Mouse (Mus musculus) Patski (cell line): Measurements from ENCODE around the gene Fgf22. TPM values are rescaled to one million over a fixed set of nuclear protein-coding genes. Genes with fewer than 3 reads are reported as not detected.
A peak's percentile ranks its signal among the peaks of the same experiment; 100 is the strongest.

ENCODE experiments used
- ATAC-seq: fragments of 100-300 bp; one replicate; pipeline ENCODE4 v1.8.0; 2021
- CTCF ChIA-PET: fragments of 350-600 bp; sonication (Branson Sonifier 250); formaldehyde crosslinking; loops from one replicate; lab custom pipeline; 2022; ENCODE audit warnings: inconsistent platforms; lab: Charles Lee
- POLR2A ChIA-PET: fragments of 350-600 bp; sonication (Branson Sonifier 250); formaldehyde crosslinking; loops from one replicate; lab custom pipeline; 2022; ENCODE audit warnings: antibody characterized with exemption, inconsistent platforms; lab: Charles Lee
- DNase-seq: peaks from one replicate; pipeline ENCODE4 v3.0.0-alpha.2; 2011; ENCODE audit warnings: low read depth, low spot score
- H3K27me3 ChIP-seq: fragments of 371-371 bp; one replicate; pipeline ENCODE4 v1.5.1; 2021
- CTCF ChIP-seq: fragments of 100-300 bp; IDR thresholded peaks from one replicate; pipeline ENCODE4 v1.5.1; 2021
- in situ Hi-C: fragments of 300-500 bp; cut with MboI; formaldehyde crosslinking; loops from 3 replicates; pipeline ENCODE4 v1.11.1; 2018; ENCODE audit warnings: low pct_unique_long_range_greater_than_20kb, mixed read lengths
- polyA plus RNA-seq: library from polyadenylated mRNA; unstranded; gene quantifications from one replicate; pipeline ENCODE4 v1.2.3, GENCODE M21; 2021

The Fgf22 gene
- polyA plus RNA-seq, 1 experiment from 2014 or later = 0.63 TPM

GRCm38 (mm10) chr10:79788386-79789158, 33.7 kb downstream of the Fgf22 start:
- H3K27me3 ChIP-seq = no peaks in the 10 kb centered on the region
- ChIA-PET CTCF (interaction anchor here (0.6 to 2.8 kb wide), 10 partner anchors 9 to 91 kb away, joined by 3 to 18 read pairs (median 4); no protein-coding TSS in a partner anchor), POLR2A (interaction anchor here (1.2 kb wide), 1 partner anchor 24 kb away, joined by 3 read pairs; no protein-coding TSS in a partner anchor)
- no peak for DNase-seq
- no peak for TF ChIP-seq CTCF
- in situ Hi-C loops = loop anchor here (10.0 kb wide), 1 partner anchor 94 kb away; no protein-coding TSS in a partner anchor
- ATAC-seq = no peak

- TF ChIP-seq CTCF = no peak
- CTCF ChIA-PET = interaction anchor here (1.0 to 2.8 kb wide), 7 partner anchors 9 to 51 kb away, joined by 3 to 18 read pairs (median 5); no protein-coding TSS in a partner anchor
- in situ Hi-C loops = loop anchor here (10.0 kb wide), 1 partner anchor 95 kb away; no protein-coding TSS in a partner anchor
- POLR2A ChIA-PET = interaction anchor here (1.2 kb wide), 1 partner anchor 23 kb away, joined by 3 read pairs; no protein-coding TSS in a partner anchor
- ATAC-seq (no peak), DNase-seq (no peak)
- H3K27me3 ChIP-seq = no peaks in the 10 kb centered on the region
These were observed 34.7 kb downstream of the Fgf22 start for GRCm38 (mm10) chr10:79789581-79789980.

DNA sequence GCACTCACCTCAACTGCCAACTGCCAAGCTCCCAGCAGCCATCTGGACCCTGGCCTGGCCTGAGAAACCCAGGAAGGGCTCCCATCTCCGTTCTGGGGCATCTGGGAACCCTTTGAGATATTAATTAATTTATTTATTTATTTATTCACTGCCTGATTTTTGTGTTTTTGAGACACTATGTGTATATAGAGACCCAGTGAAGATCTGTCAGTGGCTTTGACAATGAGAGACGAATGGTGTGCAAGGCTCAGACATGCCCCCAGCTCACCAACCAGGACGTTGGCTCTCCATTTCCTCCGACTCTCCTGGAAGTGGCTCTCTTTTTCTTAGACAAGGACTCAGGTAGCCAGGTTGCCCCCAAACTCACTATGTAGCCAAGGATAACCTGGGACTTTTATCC, 36.0 kb downstream of the Fgf22 start, which contains the start of gene Prss57:
Prss57 (minus strand) TSS at position 101 of the 400 bp plus-strand sequence.
- CTCF ChIA-PET = interaction anchor here (1.2 kb wide), 1 partner anchor 14 kb away, joined by 3 read pairs; no protein-coding TSS in a partner anchor
- ATAC-seq (no peak), DNase-seq (no peak)
- in situ Hi-C loops = no loop called here
- TF ChIP-seq CTCF = no peak
- H3K27me3 ChIP-seq = no peaks in the 10 kb centered on the region
- POLR2A ChIA-PET = interaction anchor here (1.1 kb wide), 1 partner anchor 22 kb away, joined by 3 read pairs; no protein-coding TSS in a partner anchor

- CTCF ChIA-PET = interaction anchor here (2.7 to 3.2 kb wide), 2 partner anchors 10 to 20 kb away, joined by 17 to 24 read pairs; no protein-coding TSS in a partner anchor
- no peak for DNase-seq
- POLR2A ChIA-PET = interaction anchor here (2.7 kb wide), 1 partner anchor 20 kb away, joined by 12 read pairs; no protein-coding TSS in a partner anchor
- no peak for ATAC-seq
- in situ Hi-C loops = no loop called here
- H3K27me3 ChIP-seq = no peaks in the 10 kb centered on the region
- TF ChIP-seq CTCF = no peak
These were observed 37.6 kb downstream of the Fgf22 start for GRCm38 (mm10) chr10:79792339-79793040.

DNA sequence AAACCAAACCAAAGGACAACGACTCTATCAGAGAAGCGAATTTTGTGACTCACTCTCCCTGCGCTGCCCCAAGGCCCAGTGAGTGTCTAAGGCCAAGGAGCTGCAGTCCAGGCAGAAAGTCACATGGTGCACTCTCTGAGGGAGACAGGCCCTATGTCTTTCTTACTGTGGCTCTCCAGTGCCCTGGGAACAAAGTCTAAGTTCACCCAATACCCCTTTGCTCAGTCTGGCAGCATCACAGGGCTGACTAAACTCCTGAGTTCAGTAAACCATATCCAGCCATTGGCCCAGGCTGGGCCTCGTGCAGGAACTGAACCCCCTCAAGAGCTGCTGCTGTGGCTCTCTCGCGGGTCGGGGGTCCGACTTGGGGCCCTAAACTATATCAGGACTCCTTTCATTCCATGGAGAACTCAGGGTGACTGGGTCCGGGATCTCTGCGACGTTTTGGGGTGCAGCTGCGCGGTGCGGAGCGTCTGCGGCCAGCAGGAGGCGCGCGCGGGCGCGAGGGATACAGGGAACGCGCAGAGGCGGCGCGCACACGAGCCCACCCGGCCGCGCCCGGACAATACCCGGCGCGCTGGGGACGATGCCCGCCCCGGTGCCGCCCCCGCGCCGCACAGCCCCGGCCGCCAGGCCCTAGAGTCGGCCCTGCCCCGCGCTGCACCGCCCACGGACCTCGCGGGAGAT, 38.3 kb downstream of the Fgf22 start, which contains the start of gene Palm:
Palm (plus strand) TSS at position 522 of the 687 bp plus-strand sequence.
- ChIA-PET POLR2A (interaction anchor here (2.7 kb wide), 1 partner anchor 19 kb away, joined by 12 read pairs; no protein-coding TSS in a partner anchor), CTCF (interaction anchor here (0.7 to 3.2 kb wide), 6 partner anchors 9 to 95 kb away, joined by 3 to 24 read pairs (median 4); no protein-coding TSS in a partner anchor)
- TF ChIP-seq CTCF = no peak
- in situ Hi-C loops = no loop called here
- ATAC-seq = peak; percentile 53
- no peaks in the 10 kb centered on the region for H3K27me3 ChIP-seq
- DNase-seq = no peak

- no peak for ATAC-seq
- no peaks in the 10 kb centered on the region for H3K27me3 ChIP-seq
- ChIA-PET CTCF (interaction anchor here (0.7 to 3.2 kb wide), 7 partner anchors 8 to 96 kb away, joined by 3 to 24 read pairs (median 6); no protein-coding TSS in a partner anchor), POLR2A (interaction anchor here (0.6 to 2.7 kb wide), 4 partner anchors 9 to 22 kb away, joined by 3 to 12 read pairs (median 4); no protein-coding TSS in a partner anchor)
- no peak for TF ChIP-seq CTCF
- DNase-seq = no peak
- in situ Hi-C loops = no loop called here
These were observed 39.0 kb downstream of the Fgf22 start for GRCm38 (mm10) chr10:79793738-79794490.

GRCm38 (mm10) chr10:79794491-79794931, 39.6 kb downstream of the Fgf22 start:
- no peak for DNase-seq
- in situ Hi-C loops = no loop called here
- ATAC-seq = no peak
- TF ChIP-seq CTCF = no peak
- H3K27me3 ChIP-seq = no peaks in the 10 kb centered on the region
- ChIA-PET POLR2A (interaction anchor here (1.5 to 2.7 kb wide), 2 partner anchors 8 to 18 kb away, joined by 5 to 12 read pairs; no protein-coding TSS in a partner anchor), CTCF (interaction anchor here (1.0 to 3.2 kb wide), 6 partner anchors 8 to 96 kb away, joined by 3 to 24 read pairs (median 8); no protein-coding TSS in a partner anchor)

DNA sequence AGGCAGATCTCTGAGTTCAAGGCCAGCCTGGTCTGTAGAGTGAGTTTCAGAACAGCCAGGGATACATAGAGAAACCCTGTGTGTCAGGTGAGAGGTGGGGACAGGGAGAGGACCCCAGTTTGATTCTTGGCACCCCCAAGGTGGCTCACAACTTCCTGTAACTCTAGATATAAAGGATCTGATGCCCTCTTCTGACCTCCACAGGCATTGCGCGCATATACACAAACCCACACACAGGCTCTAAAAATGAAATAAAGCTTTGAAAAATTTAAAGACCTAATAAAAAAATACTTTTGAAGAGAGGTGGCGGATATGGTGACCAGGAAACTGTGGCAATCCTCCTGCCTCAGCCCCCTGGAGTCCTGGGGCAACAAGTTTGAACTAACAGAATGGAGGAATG, 41.0 kb downstream of the Fgf22 start:
- POLR2A ChIA-PET = no interaction called here
- in situ Hi-C loops = no loop called here
- ATAC-seq (no peak), DNase-seq (no peak)
- CTCF ChIA-PET = interaction anchor here (0.9 to 2.9 kb wide), 4 partner anchors 9 to 31 kb away, joined by 3 to 11 read pairs (median 4); no protein-coding TSS in a partner anchor
- no peak for TF ChIP-seq CTCF
- H3K27me3 ChIP-seq = no peaks in the 10 kb centered on the region
